Mouse (Mus musculus): Measurements from ENCODE around the gene Ccdc180. TPM values are rescaled to one million over a fixed set of nuclear protein-coding genes. Genes with fewer than 3 reads are reported as not detected.

Ccdc180 gene
- polyA plus RNA-seq, 1 experiment from 2014 or later = 2.4 TPM

- Histone ChIP-seq H3K27ac (replicated peaks) (no peak overlapping the region), H3K36me3 (no peaks in the 10 kb centered on the region), H3K27me3 (peaks cover 13% of the 10 kb centered on the region; the same call in 1 of the 2 replicates), H3K4me3 (replicated peaks) (peak overlapping the region; percentile 85), H3K4me1 (peaks cover 8% of the 10 kb centered on the region; the same call in 1 of the 2 replicates), H3K4me2 (replicated peaks) (peak overlapping the region; percentile 94), H3K9me3 (replicated peaks) (no peaks in the 10 kb centered on the region), H3K9ac (peak overlapping the region; percentile 64; the same call in 1 of the 2 replicates)
- ATAC-seq (ENCODE audit: insufficient number of reproducible peaks, low FRiP score, low TSS enrichment, low read depth) = no peak
- 21% methylated on average over 9 of the region's 9 CpGs for WGBS
These were observed 82.8 kb downstream of the Ccdc180 start for GRCm38 (mm10) chr4:45972951-45973350.

- Histone ChIP-seq H3K4me2 (replicated peaks) (no peak overlapping the region), H3K4me3 (replicated peaks) (no peak overlapping the region), H3K27me3 (peaks cover 17% of the 10 kb centered on the region; the same call in 1 of the 2 replicates), H3K27ac (replicated peaks) (no peak overlapping the region), H3K36me3 (no peaks in the 10 kb centered on the region), H3K9ac (no peak overlapping the region), H3K4me1 (peaks cover 8% of the 10 kb centered on the region; the same call in 1 of the 2 replicates), H3K9me3 (replicated peaks) (no peaks in the 10 kb centered on the region)
- 81% methylated on average over 6 of the region's 6 CpGs for WGBS
- no peak for ATAC-seq (ENCODE audit: insufficient number of reproducible peaks, low FRiP score, low TSS enrichment, low read depth)
These were observed 87.0 kb downstream of the Ccdc180 start for GRCm38 (mm10) chr4:45976931-45977667.

GRCm38 (mm10) chr4:45979916-45980315, 89.8 kb downstream of the Ccdc180 start:
- Histone ChIP-seq H3K27ac (replicated peaks) (no peak overlapping the region), H3K4me1 (no peaks in the 10 kb centered on the region), H3K4me2 (replicated peaks) (no peak overlapping the region), H3K4me3 (replicated peaks) (no peak overlapping the region), H3K9ac (no peak overlapping the region), H3K27me3 (peaks cover 4% of the 10 kb centered on the region; the same call in 1 of the 2 replicates), H3K9me3 (replicated peaks) (no peaks in the 10 kb centered on the region), H3K36me3 (no peaks in the 10 kb centered on the region)
- ATAC-seq (ENCODE audit: insufficient number of reproducible peaks, low FRiP score, low TSS enrichment, low read depth) = no peak
- WGBS = 38% methylated on average over 2 of the region's 2 CpGs

GRCm38 (mm10) chr4:45981054-45981453, 91.0 kb downstream of the Ccdc180 start:
- no peaks in the 10 kb centered on the region for H3K4me1 ChIP-seq
- H3K4me2 ChIP-seq (replicated peaks) = no peak overlapping the region
- H3K9me3 ChIP-seq (replicated peaks) = no peaks in the 10 kb centered on the region
- H3K27me3 ChIP-seq = peaks cover 4% of the 10 kb centered on the region; the same call in 1 of the 2 replicates
- H3K9ac ChIP-seq = no peak overlapping the region
- no peak for ATAC-seq (ENCODE audit: insufficient number of reproducible peaks, low FRiP score, low TSS enrichment, low read depth)
- H3K36me3 ChIP-seq = no peaks in the 10 kb centered on the region
- no peak overlapping the region for H3K27ac ChIP-seq (replicated peaks)
- no peak overlapping the region for H3K4me3 ChIP-seq (replicated peaks)

GRCm38 (mm10) chr4:45990427-45991135, 100.5 kb downstream of the Ccdc180 start:
- Histone ChIP-seq H3K36me3 (no peaks in the 10 kb centered on the region), H3K27ac (replicated peaks) (no peak overlapping the region), H3K4me1 (no peaks in the 10 kb centered on the region), H3K27me3 (no peaks in the 10 kb centered on the region), H3K9me3 (replicated peaks) (no peaks in the 10 kb centered on the region), H3K9ac (no peak overlapping the region), H3K4me3 (replicated peaks) (no peak overlapping the region), H3K4me2 (replicated peaks) (no peak overlapping the region)
- WGBS = 56% methylated on average over 6 of the region's 6 CpGs
- no peak for ATAC-seq (ENCODE audit: insufficient number of reproducible peaks, low FRiP score, low TSS enrichment, low read depth)

GRCm38 (mm10) chr4:45998536-45998935, 108.4 kb downstream of the Ccdc180 start:
- 75% methylated on average over 4 of the region's 4 CpGs for WGBS
- H3K4me2 ChIP-seq (replicated peaks) = no peak overlapping the region
- H3K27ac ChIP-seq (replicated peaks) = no peak overlapping the region
- H3K27me3 ChIP-seq = no peaks in the 10 kb centered on the region
- H3K4me3 ChIP-seq (replicated peaks) = no peak overlapping the region
- H3K36me3 ChIP-seq = no peaks in the 10 kb centered on the region
- no peaks in the 10 kb centered on the region for H3K9me3 ChIP-seq (replicated peaks)
- H3K4me1 ChIP-seq = no peaks in the 10 kb centered on the region
- ATAC-seq (ENCODE audit: insufficient number of reproducible peaks, low FRiP score, low TSS enrichment, low read depth) = no peak
- H3K9ac ChIP-seq = no peak overlapping the region

Other genes with a start within 250 kb of the Ccdc180 start
- 4.0 and 4.1 TPM in 2 replicates for gene Aldh1b1, start 91.3 kb upstream of the Ccdc180 start, polyA plus RNA-seq (2015; fragmentation: Nextera tagmentation; extraction: Ambion mirVana)
- gene Igfbpl1, start 63.4 kb upstream of the Ccdc180 start, polyA plus RNA-seq (2015; fragmentation: Nextera tagmentation; extraction: Ambion mirVana) = 0.37 and 0.80 TPM in 2 replicates
- gene Stra6l, start 41.6 kb upstream of the Ccdc180 start, polyA plus RNA-seq (2015; fragmentation: Nextera tagmentation; extraction: Ambion mirVana) = 0.18 and 0.23 TPM in 2 replicates
- 13.2 and 15.5 TPM in 2 replicates for gene Tdrd7, start 75.0 kb downstream of the Ccdc180 start, polyA plus RNA-seq (2015; fragmentation: Nextera tagmentation; extraction: Ambion mirVana)
- gene Tmod1, start 148.6 kb downstream of the Ccdc180 start, polyA plus RNA-seq (2015; fragmentation: Nextera tagmentation; extraction: Ambion mirVana) = 13.4 and 14.0 TPM in 2 replicates
- gene Ncbp1, start 248.3 kb downstream of the Ccdc180 start, polyA plus RNA-seq (2015; fragmentation: Nextera tagmentation; extraction: Ambion mirVana) = 69.8 TPM in 2 replicates
- gene Tstd2, start 248.4 kb downstream of the Ccdc180 start, polyA plus RNA-seq (2015; fragmentation: Nextera tagmentation; extraction: Ambion mirVana) = 30.1 and 42.0 TPM in 2 replicates

Data from embryonic facial prominence, embryonic 15.5 days (tissue).